Mouse (Mus musculus) liver, embryonic 14.5 days (tissue): Measurements from ENCODE around the gene Il12b. TPM values are rescaled to one million over a fixed set of nuclear protein-coding genes. Genes with fewer than 3 reads are reported as not detected.
A peak's percentile ranks its signal among the peaks of the same experiment; 100 is the strongest.

Experiments
- ATAC-seq: fragments of 200-750 bp; cut with Nextera tagmentation; 2 replicates; pipeline ENCODE4 v1.8.0; 2017; ENCODE audit warnings: moderate number of reproducible peaks, mild to moderate bottlenecking, moderate library complexity; ENCODE audit not compliant: insufficient read depth
- DNase-seq, 3 experiments: peaks; one replicate each; pipeline ENCODE4 v3.0.0-alpha.2; 2012 to 2013; ENCODE audit warnings: low read depth in 3 of 3, low spot score in 3 of 3
- H3K27ac ChIP-seq: fragments of 300-500 bp; sonication (generic); 2 replicates; pipeline ENCODE4 v1.5.1; 2014; ENCODE audit warnings: moderate library complexity, mild to moderate bottlenecking, control low read depth, inconsistent platforms
- H3K27me3 ChIP-seq: fragments of 300-500 bp; sonication (generic); 2 replicates; pipeline ENCODE4 v1.6.1; 2014; ENCODE audit warnings: mild to moderate bottlenecking, low read length, moderate library complexity; ENCODE audit not compliant: control insufficient read depth, insufficient read depth
- H3K36me3 ChIP-seq: fragments of 300-500 bp; sonication (generic); replicated peaks from 2 replicates; pipeline ENCODE4 v1.6.1; 2014; ENCODE audit warnings: low read depth; ENCODE audit not compliant: control insufficient read depth, insufficient read depth
- H3K4me1 ChIP-seq, 2 experiments: fragments of 200-500 bp in 1 of 2; fragments of 300-500 bp in 1 of 2; sonication (generic) in 1 of 2; replicated peaks; 2 replicates each; pipeline ENCODE4 v1.6.1; 2012 to 2014; ENCODE audit warnings: antibody characterized with exemption in 1 of 2, inconsistent platforms in 1 of 2, low read length in 1 of 2; ENCODE audit not compliant: control insufficient read depth in 2 of 2, insufficient read depth in 2 of 2
- H3K4me2 ChIP-seq: fragments of 300-500 bp; sonication (generic); 2 replicates; pipeline ENCODE4 v1.6.1; 2014; ENCODE audit warnings: low read depth, mild to moderate bottlenecking, control low read depth, moderate library complexity
- H3K4me3 ChIP-seq, 2 experiments: fragments of 200-500 bp in 1 of 2; fragments of 300-500 bp in 1 of 2; sonication (generic) in 1 of 2; 2 replicates each; pipeline ENCODE4 v1.5.1; 2012 to 2014; ENCODE audit warnings: low read depth in 2 of 2, low read length in 2 of 2, mild to moderate bottlenecking in 2 of 2, control low read depth in 1 of 2, inconsistent platforms in 1 of 2, moderate library complexity in 1 of 2; ENCODE audit not compliant: insufficient read depth in 1 of 2
- H3K9ac ChIP-seq: fragments of 300-500 bp; sonication (generic); replicated peaks from 2 replicates; pipeline ENCODE4 v1.6.1; 2014; ENCODE audit warnings: mild to moderate bottlenecking, control low read depth, moderate library complexity
- H3K9me3 ChIP-seq: fragments of 300-500 bp; sonication (generic); 2 replicates; pipeline ENCODE4 v1.6.1; 2016; ENCODE audit warnings: low read length, mixed read lengths; ENCODE audit not compliant: control insufficient read depth
- CTCF ChIP-seq: IDR thresholded peaks from 2 replicates; pipeline ENCODE4 v1.5.1; 2016; ENCODE audit warnings: antibody characterized with exemption, low read depth, control low read depth
- EP300 ChIP-seq: IDR thresholded peaks from 2 replicates; pipeline ENCODE4 v1.6.1; 2016; ENCODE audit warnings: antibody characterized with exemption, low read depth
- WGBS: fragments of 180-500 bp; shearing (Covaris S2); extraction: QIAGEN DNeasy Blood & Tissue Kit; methylation state at CpG from one replicate; pipeline ENCODE4 v1.1.7; 2014; ENCODE audit not compliant: insufficient replicate concordance; 5-methylcytosine and 5-hydroxymethylcytosine counted together
- polyA plus RNA-seq, 2 experiments: library from polyadenylated mRNA; depleted of rRNA in 1 of 2; stranded (reverse) in 1 of 2; unstranded in 1 of 2; fragments of >200 nt; fragmentation: Nextera tagmentation in 1 of 2; extraction: Ambion mirVana in 1 of 2; gene quantifications; 2 replicates each; pipeline versions ENCODE4 v1.2.1 to v1.2.3; 2012 to 2014

The Il12b gene
- polyA plus RNA-seq, 2 experiments = 0.01 TPM; not detected in 1

DNA sequence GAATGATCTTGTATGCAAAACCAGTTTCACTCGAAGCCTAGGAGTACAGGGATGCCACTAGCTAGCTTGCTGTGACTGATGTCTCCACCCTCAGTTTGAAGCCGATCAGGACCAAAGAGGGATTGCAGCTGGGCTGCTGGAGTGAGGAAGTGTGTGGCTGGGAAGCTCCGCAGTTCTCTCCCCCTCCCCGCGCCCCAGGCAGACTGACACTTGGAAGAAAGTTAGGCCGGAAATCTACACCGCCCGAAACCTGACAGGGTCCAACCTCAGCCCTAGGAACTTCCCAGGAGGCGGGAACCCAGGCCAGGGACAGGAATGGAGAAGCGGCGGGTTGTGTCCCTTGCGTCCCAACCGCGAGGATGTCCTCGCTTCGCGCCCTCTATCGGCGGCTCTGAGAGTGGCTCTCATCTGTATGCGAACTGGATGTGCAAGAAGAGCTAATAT, 1.1 kb upstream of the Il12b start:
- ATAC-seq (no peak), DNase-seq (peak; percentile 13 to 22 (median 13))
- Histone ChIP-seq H3K36me3 (no peaks in the 10 kb centered on the region), H3K4me3 (no peak overlapping the region), H3K9ac (no peak overlapping the region), H3K9me3 (no peaks in the 10 kb centered on the region), H3K4me1 (peaks cover 0 to 3% of the 10 kb centered on the region in 2 experiments; a peak in 2 of 4 replicates), H3K27ac (no peak overlapping the region), H3K4me2 (peak overlapping the region; percentile 47), H3K27me3 (no peaks in the 10 kb centered on the region)
- 3% methylated on average over 20 of the region's 20 CpGs for WGBS
- peak; percentile 86 for TF ChIP-seq CTCF
- TF ChIP-seq EP300 = no peak

DNA sequence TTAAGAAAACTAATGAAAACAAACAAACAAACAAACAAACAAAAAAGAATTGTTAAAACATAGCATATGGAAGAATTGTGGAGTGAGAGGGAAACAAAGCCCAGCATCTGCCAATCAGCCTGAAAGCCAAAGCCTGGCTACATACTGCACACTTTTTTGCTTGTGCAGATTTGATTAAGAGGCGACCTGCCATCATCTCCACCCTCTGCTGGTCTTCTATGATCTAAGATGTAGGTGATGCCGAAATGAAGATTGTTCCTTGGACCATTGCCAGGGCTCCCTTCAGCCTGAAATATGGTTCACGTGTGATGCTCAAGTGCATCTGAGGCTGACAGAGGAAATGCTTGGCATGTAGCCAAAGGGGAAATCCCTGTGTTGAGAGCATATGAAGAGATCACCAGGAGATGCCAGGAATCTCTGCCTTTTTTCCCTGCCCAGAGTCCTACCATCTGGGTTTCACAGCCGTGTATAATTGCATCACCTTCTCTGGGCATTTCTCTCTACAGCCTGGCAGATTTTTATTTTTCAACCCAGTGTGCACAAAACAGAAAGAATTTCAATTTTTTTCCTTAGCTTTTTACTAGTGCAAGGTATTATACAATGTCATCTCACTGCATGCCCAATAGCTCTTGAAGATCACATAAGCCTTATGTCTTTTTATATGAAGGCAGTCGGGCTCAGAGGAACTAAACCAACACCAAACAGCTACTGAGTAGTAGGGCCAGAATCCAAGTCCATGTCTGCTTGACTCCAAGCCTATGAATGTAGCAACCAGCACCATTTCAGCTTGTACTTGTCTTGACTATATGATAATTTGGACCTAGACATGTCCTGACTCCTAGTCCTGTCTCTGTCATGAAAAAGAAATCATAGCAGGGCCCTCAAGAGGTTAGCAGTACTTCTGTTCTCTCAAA, 2.0 kb downstream of the Il12b start:
- ATAC-seq = no peak
- Histone ChIP-seq H3K9me3 (no peaks in the 10 kb centered on the region), H3K27ac (no peak overlapping the region), H3K9ac (no peak overlapping the region), H3K4me1 (no peaks in the 10 kb centered on the region), H3K36me3 (no peaks in the 10 kb centered on the region), H3K27me3 (no peaks in the 10 kb centered on the region), H3K4me3 (no peak overlapping the region), H3K4me2 (no peak overlapping the region)
- no peak for DNase-seq
- TF ChIP-seq CTCF = no peak
- TF ChIP-seq EP300 = no peak
- 50% methylated on average over 5 of the region's 5 CpGs for WGBS

DNA sequence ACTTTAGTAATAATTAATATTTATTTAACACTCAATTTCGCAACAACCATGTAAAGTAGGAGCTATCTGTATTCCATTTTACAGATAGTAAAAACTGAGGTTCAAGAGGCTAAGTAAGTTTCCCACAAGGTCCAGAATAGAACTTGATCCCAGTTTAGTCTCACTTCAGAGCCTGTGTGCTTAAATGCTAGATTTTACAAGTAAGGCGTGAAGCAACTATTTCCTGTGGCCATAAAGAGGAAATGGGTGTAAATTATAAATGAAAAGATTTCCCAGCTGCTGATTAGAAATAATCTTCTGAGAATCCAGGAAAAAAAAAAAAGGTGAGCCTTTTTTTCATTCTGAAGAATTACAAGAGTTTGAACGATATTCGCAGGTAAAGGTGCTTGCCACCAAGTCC, 5.2 kb downstream of the Il12b start:
- TF ChIP-seq EP300 = no peak
- TF ChIP-seq CTCF = no peak
- H3K36me3 ChIP-seq = no peaks in the 10 kb centered on the region
- ATAC-seq (no peak), DNase-seq (no peak)
- H3K27me3 ChIP-seq = no peaks in the 10 kb centered on the region
- H3K9me3 ChIP-seq = no peaks in the 10 kb centered on the region
- no peak overlapping the region for H3K27ac ChIP-seq
- 68% methylated on average over 4 of the region's 4 CpGs for WGBS
- H3K4me2 ChIP-seq = no peak overlapping the region
- no peaks in the 10 kb centered on the region for H3K4me1 ChIP-seq
- no peak overlapping the region for H3K9ac ChIP-seq
- no peak overlapping the region for H3K4me3 ChIP-seq

DNA sequence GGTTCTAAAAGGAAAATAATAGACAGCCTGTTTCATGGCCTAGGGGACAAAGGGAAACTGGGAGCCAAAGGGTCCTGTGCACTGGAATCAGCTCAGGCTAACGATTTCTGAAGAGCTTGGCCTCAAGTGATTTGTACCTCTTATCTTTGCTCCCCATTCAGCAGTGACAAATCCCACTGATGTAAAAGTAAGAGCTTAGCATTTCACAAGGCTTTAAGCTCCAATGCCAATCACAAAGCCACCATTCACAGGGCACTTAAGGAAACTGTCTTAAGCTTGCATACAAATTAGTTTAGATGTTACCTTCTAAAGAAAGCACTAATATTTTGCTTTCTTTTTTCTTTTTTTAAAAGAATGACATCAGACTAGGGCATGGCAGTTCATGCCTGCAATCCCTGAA, 6.1 kb downstream of the Il12b start:
- no peaks in the 10 kb centered on the region for H3K27me3 ChIP-seq
- H3K27ac ChIP-seq = no peak overlapping the region
- no peaks in the 10 kb centered on the region for H3K4me1 ChIP-seq
- TF ChIP-seq EP300 = no peak
- TF ChIP-seq CTCF = no peak
- no peak for DNase-seq
- 9% methylated on average over 1 of the region's 1 CpGs for WGBS
- no peak overlapping the region for H3K9ac ChIP-seq
- no peak for ATAC-seq
- H3K9me3 ChIP-seq = no peaks in the 10 kb centered on the region
- no peak overlapping the region for H3K4me2 ChIP-seq
- no peaks in the 10 kb centered on the region for H3K36me3 ChIP-seq
- H3K4me3 ChIP-seq = no peak overlapping the region

DNA sequence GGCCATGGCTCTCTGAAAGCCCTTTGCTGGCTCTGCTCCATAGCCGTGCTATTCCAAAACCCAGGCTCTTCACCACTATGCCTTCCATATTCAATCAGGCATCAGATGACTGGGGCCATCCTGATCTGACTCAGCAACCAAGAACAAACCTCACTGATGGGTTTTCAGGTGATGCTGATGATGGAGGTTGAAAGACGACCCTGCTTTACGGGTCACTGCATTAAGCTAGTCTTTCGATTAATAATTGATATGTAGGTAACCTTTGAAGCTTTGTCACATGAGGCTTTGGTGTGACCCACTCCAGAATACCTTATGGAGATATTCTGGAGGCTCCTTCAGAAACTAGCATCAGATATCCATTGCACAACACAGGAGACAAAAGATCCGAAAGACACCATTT, 6.6 kb downstream of the Il12b start:
- DNase-seq = no peak
- WGBS = 56% methylated on average over 5 of the region's 5 CpGs
- ATAC-seq = no peak
- Histone ChIP-seq H3K36me3 (no peaks in the 10 kb centered on the region), H3K9me3 (no peaks in the 10 kb centered on the region), H3K27ac (no peak overlapping the region), H3K9ac (no peak overlapping the region), H3K4me2 (no peak overlapping the region), H3K4me3 (no peak overlapping the region), H3K4me1 (no peaks in the 10 kb centered on the region), H3K27me3 (no peaks in the 10 kb centered on the region)
- TF ChIP-seq CTCF (no peak), EP300 (no peak)
